Mouse (Mus musculus) hindbrain, embryonic 13.5 days (tissue): ENCODE results near the gene Gm17581. TPM values are rescaled to one million over a fixed set of nuclear protein-coding genes. Genes with fewer than 3 reads are reported as not detected.

Experiments
- ATAC-seq: fragments of 200-750 bp; cut with Nextera tagmentation; 2 replicates; pipeline ENCODE4 v1.8.0; 2017; ENCODE audit warnings: moderate TSS enrichment; ENCODE audit not compliant: low FRiP score
- H3K27ac ChIP-seq: fragments of 300-500 bp; sonication (generic); 2 replicates; pipeline ENCODE4 v1.5.1; 2015; ENCODE audit warnings: inconsistent platforms, mild to moderate bottlenecking, moderate library complexity
- H3K27me3 ChIP-seq: fragments of 300-500 bp; sonication (generic); 2 replicates; pipeline ENCODE4 v1.6.1; 2015; ENCODE audit warnings: mild to moderate bottlenecking, inconsistent platforms
- H3K36me3 ChIP-seq: fragments of 300-500 bp; sonication (generic); 2 replicates; pipeline ENCODE4 v1.6.1; 2015; ENCODE audit warnings: mild to moderate bottlenecking, inconsistent platforms
- H3K4me1 ChIP-seq: fragments of 300-500 bp; sonication (generic); replicated peaks from 2 replicates; pipeline ENCODE4 v1.6.1; 2015; ENCODE audit warnings: inconsistent platforms
- H3K4me2 ChIP-seq: fragments of 300-500 bp; sonication (generic); 2 replicates; pipeline ENCODE4 v1.6.1; 2015; ENCODE audit warnings: inconsistent platforms, mild to moderate bottlenecking, moderate library complexity
- H3K4me3 ChIP-seq: fragments of 300-500 bp; sonication (generic); 2 replicates; pipeline ENCODE4 v1.5.1; 2015; ENCODE audit warnings: mild to moderate bottlenecking, inconsistent platforms
- H3K9ac ChIP-seq: fragments of 300-500 bp; sonication (generic); 2 replicates; pipeline ENCODE4 v1.6.1; 2015; ENCODE audit warnings: mild to moderate bottlenecking, inconsistent platforms
- H3K9me3 ChIP-seq: fragments of 300-500 bp; sonication (generic); 2 replicates; pipeline ENCODE4 v1.6.1; 2016; ENCODE audit warnings: inconsistent platforms
- WGBS: fragments of 180-500 bp; shearing (Covaris S2); methylation state at CpG from one replicate; pipeline ENCODE4 v1.1.7; 2015; 5-methylcytosine and 5-hydroxymethylcytosine counted together
- polyA plus RNA-seq: library from polyadenylated mRNA; unstranded; fragments of >200 nt; fragmentation: Nextera tagmentation; extraction: Ambion mirVana; gene quantifications from 2 replicates; pipeline ENCODE4 v1.2.1, GENCODE M21; 2015

The Gm17581 gene
- polyA plus RNA-seq, 1 experiment from 2014 or later, result not detected

DNA sequence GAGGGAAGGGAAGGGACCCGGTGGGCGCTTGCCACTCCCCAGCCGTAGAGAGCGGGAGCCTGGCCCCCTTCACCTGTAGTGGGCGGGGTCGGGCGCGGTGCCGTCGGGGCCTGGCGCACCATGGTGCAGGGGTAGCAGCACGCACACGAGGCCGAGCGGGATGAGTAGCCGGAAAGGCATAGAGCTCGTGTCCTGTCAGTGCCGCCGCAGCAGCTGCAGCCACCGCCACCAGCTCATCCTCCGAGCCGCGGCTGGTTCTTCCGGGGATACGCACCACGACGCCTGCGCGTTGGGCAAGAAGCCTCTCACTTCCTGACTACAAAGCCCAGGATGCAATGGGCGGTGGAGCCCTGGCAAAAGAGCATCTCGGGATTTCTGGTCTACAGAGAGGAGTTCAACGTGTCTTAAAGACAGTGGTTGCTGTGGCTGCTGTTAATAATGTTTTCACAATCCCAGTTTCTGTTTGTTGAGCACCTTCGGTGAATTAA, 6.5 kb downstream of the Gm17581 start, which contains the start of gene Edem2:
Edem2 (minus strand) TSS at position 318 of the 488 bp plus-strand sequence.
- H3K9ac ChIP-seq, result peak within 1 kb of the TSS; percentile 93

GRCm38 (mm10) chr2:155728742-155729141, 6.9 kb downstream of the Gm17581 start:
- Histone ChIP-seq H3K27me3 (0 out of 2 replicates have a peak, but pooled peaks cover 5% of the 10 kb centered on the region), H3K4me2 (peak overlapping the region; percentile 98), H3K9ac (peak overlapping the region; percentile 93), H3K4me3 (peak overlapping the region; percentile 92), H3K4me1 (peaks cover 14% of the 10 kb centered on the region), H3K36me3 (peaks cover 29% of the 10 kb centered on the region), H3K9me3 (no peaks in the 10 kb centered on the region), H3K27ac (peak overlapping the region; percentile 84)
- ATAC-seq, result peak; percentile 53
- WGBS, result 4% methylated on average over 15 of the region's 15 CpGs

More for the DNA sequence above, 6.5 kb downstream of the Gm17581 start, which contains the start of gene Edem2:
- peak within 1 kb of the TSS; percentile 92 for H3K4me3 ChIP-seq
- peak within 1 kb of the TSS; percentile 98 for H3K4me2 ChIP-seq
- H3K36me3 ChIP-seq, result peaks cover 25% of the 10 kb centered on the region
- peak within 1 kb of the TSS; percentile 84 for H3K27ac ChIP-seq
- H3K4me1 ChIP-seq, result peaks cover 14% of the 10 kb centered on the region
- WGBS, result under 1% methylated on average over 33 of the region's 33 CpGs
- H3K27me3 ChIP-seq, result 0 out of 2 replicates have a peak, but pooled peaks cover 5% of the 10 kb centered on the region
- peak; percentile 95 for ATAC-seq
- no peaks in the 10 kb centered on the region for H3K9me3 ChIP-seq

- no peaks in the 10 kb centered on the region for H3K9me3 ChIP-seq
- peak overlapping the region; percentile 98 for H3K4me2 ChIP-seq
- peaks cover 37% of the 10 kb centered on the region for H3K36me3 ChIP-seq
- 0 out of 2 replicates have a peak, but pooled peaks cover 5% of the 10 kb centered on the region for H3K27me3 ChIP-seq
- no peak for ATAC-seq
- 85% methylated on average over 7 of the region's 7 CpGs for WGBS
- peaks cover 14% of the 10 kb centered on the region for H3K4me1 ChIP-seq
- no peak overlapping the region for H3K27ac ChIP-seq
- no peak overlapping the region; the same call in 1 of the 2 replicates for H3K9ac ChIP-seq
- H3K4me3 ChIP-seq, result peak overlapping the region; percentile 92
Measured at GRCm38 (mm10) chr2:155727764-155728395, 7.8 kb downstream of the Gm17581 start.

DNA sequence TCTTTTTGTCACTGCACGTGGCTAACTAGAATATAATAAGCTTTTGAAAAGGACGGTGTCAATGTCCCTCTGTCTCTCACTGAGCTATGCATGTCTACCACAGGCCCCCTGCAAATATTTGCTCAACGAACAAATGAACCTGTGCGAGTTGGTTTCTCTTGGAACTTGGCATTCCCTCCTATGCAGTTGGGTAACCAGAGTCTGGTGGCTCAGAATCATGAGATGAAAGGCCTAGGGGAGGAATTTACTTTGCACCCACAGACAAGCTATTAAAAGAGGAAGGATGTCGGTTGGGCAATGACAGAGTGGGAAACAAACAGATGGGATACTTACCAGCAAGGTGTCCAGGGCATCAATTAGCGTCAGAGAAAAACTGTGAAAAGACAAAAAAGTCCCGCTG, 9.4 kb downstream of the Gm17581 start:
- WGBS, result 85% methylated on average over 7 of the region's 7 CpGs
- no peaks in the 10 kb centered on the region for H3K9me3 ChIP-seq
- H3K4me3 ChIP-seq, result no peak overlapping the region
- H3K27me3 ChIP-seq, result no peaks in the 10 kb centered on the region
- ATAC-seq, result no peak
- H3K36me3 ChIP-seq, result peaks cover 53% of the 10 kb centered on the region
- no peak overlapping the region for H3K9ac ChIP-seq
- peaks cover 14% of the 10 kb centered on the region for H3K4me1 ChIP-seq
- H3K4me2 ChIP-seq, result no peak overlapping the region
- no peak overlapping the region for H3K27ac ChIP-seq

DNA sequence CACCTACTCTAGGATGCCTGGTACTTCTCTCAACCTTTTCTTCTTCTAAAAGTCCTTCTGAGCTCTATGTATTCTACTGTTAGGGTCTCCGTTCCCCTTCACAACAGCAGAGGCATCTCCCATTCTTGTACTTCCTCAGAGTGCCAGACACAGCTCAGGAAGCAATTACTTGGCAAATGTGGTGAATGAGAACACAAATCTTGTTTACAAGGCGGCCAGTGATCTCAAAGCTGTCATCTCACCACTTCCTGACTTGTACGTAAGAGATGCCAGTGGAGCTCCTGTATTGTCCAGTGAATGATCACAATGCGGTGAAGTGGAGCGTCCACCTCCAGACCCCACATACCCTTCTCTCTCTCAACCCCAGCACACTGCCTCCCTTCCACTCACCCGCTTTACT, 11.1 kb downstream of the Gm17581 start:
- Histone ChIP-seq H3K27ac (no peak overlapping the region), H3K4me1 (peaks cover 14% of the 10 kb centered on the region), H3K9me3 (no peaks in the 10 kb centered on the region), H3K4me2 (no peak overlapping the region), H3K4me3 (no peak overlapping the region), H3K36me3 (peaks cover 68% of the 10 kb centered on the region), H3K27me3 (no peaks in the 10 kb centered on the region), H3K9ac (no peak overlapping the region)
- 93% methylated on average over 6 of the region's 6 CpGs for WGBS
- no peak for ATAC-seq

DNA sequence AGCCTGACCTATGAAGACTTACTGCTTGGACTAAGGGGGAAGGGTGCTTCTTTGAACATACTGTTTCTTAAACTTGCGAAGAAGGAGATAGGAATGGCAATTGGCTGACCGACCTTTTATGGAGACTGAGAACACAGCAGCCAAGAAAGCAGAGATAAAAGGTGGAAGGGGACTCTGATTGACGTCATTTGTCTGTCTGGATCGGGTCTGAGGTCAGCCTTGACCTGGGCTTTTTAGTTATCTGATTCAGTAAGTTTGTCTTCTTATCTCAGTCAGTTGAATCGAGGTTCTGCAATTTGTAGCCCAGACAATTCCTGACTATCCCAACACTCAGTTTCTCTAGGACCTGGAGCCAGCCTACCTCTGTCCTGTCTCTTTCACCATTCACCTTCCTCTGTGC, 11.6 kb downstream of the Gm17581 start:
- no peaks in the 10 kb centered on the region for H3K9me3 ChIP-seq
- no peak for ATAC-seq
- peaks cover 73% of the 10 kb centered on the region for H3K36me3 ChIP-seq
- H3K4me3 ChIP-seq, result no peak overlapping the region
- H3K4me2 ChIP-seq, result no peak overlapping the region
- no peaks in the 10 kb centered on the region for H3K27me3 ChIP-seq
- WGBS, result 84% methylated on average over 5 of the region's 5 CpGs
- no peak overlapping the region for H3K27ac ChIP-seq
- H3K4me1 ChIP-seq, result peaks cover 14% of the 10 kb centered on the region
- H3K9ac ChIP-seq, result no peak overlapping the region

GRCm38 (mm10) chr2:155720585-155720984, 15.1 kb downstream of the Gm17581 start:
- Histone ChIP-seq H3K9ac (no peak overlapping the region), H3K27me3 (no peaks in the 10 kb centered on the region), H3K9me3 (no peaks in the 10 kb centered on the region), H3K36me3 (peaks cover 91% of the 10 kb centered on the region), H3K4me2 (no peak overlapping the region), H3K4me1 (no peaks in the 10 kb centered on the region), H3K4me3 (no peak overlapping the region), H3K27ac (no peak overlapping the region)
- no peak for ATAC-seq
- 94% methylated on average over 5 of the region's 5 CpGs for WGBS

GRCm38 (mm10) chr2:155717082-155717990, 18.3 kb downstream of the Gm17581 start:
- H3K27me3 ChIP-seq, result no peaks in the 10 kb centered on the region
- H3K4me2 ChIP-seq, result no peak overlapping the region
- H3K27ac ChIP-seq, result no peak overlapping the region
- WGBS, result 86% methylated on average over 12 of the region's 12 CpGs
- H3K9me3 ChIP-seq, result no peaks in the 10 kb centered on the region
- H3K4me1 ChIP-seq, result no peaks in the 10 kb centered on the region
- peaks cover 94% of the 10 kb centered on the region for H3K36me3 ChIP-seq
- no peak overlapping the region for H3K9ac ChIP-seq
- no peak overlapping the region for H3K4me3 ChIP-seq
- ATAC-seq, result no peak

DNA sequence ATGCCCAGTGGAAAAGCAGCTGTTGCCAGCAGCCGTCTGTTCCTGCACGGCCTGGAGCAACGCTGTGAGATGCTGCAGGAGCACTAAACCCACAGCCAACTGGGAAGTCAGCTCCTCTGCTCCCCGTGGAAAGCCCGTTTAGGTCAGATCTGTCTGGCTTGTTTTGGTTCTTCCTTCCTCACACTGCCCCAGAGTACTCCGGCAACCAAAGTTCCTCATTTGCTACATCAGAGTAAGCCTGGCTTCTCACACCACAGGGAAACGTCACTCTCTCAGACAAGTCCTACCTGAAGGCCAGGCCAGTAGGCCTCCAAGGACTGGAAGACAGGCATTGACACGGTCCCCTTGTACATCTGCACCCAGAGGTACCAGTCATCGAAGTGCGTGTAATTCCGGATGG, 25.1 kb downstream of the Gm17581 start:
- H3K9ac ChIP-seq, result no peak overlapping the region
- H3K36me3 ChIP-seq, result peaks cover 93% of the 10 kb centered on the region
- H3K9me3 ChIP-seq, result no peaks in the 10 kb centered on the region
- H3K27me3 ChIP-seq, result no peaks in the 10 kb centered on the region
- no peak overlapping the region for H3K4me2 ChIP-seq
- 89% methylated on average over 11 of the region's 11 CpGs for WGBS
- peaks cover 4% of the 10 kb centered on the region; the same call in 1 of the 2 replicates for H3K4me1 ChIP-seq
- ATAC-seq, result no peak
- H3K27ac ChIP-seq, result no peak overlapping the region
- no peak overlapping the region for H3K4me3 ChIP-seq

DNA sequence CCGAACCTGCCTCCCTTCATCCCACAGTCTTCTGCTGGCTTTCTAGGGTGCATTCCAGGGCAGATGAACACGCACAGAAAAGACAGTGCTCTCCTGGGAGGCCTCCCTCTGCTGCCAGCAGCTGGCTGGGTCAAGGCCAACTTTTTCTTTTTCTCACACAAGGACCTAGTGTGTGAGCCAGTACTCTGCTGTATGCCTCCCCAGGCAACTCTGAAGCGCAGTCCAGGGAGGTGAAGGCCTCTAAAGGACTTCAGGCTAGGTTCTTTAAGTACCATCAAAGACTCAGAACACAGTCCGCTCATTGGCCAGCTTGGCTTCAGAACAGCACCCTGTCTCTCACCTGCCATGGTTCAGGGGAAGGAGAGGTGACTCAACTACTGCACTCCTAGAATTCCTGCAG, 28.4 kb downstream of the Gm17581 start:
- no peak overlapping the region for H3K27ac ChIP-seq
- WGBS, result 76% methylated on average over 4 of the region's 4 CpGs
- no peak for ATAC-seq
- no peak overlapping the region for H3K9ac ChIP-seq
- no peaks in the 10 kb centered on the region for H3K27me3 ChIP-seq
- no peaks in the 10 kb centered on the region for H3K9me3 ChIP-seq
- H3K4me1 ChIP-seq, result peaks cover 4% of the 10 kb centered on the region; the same call in 1 of the 2 replicates
- no peak overlapping the region for H3K4me2 ChIP-seq
- peaks cover 90% of the 10 kb centered on the region for H3K36me3 ChIP-seq
- H3K4me3 ChIP-seq, result no peak overlapping the region

DNA sequence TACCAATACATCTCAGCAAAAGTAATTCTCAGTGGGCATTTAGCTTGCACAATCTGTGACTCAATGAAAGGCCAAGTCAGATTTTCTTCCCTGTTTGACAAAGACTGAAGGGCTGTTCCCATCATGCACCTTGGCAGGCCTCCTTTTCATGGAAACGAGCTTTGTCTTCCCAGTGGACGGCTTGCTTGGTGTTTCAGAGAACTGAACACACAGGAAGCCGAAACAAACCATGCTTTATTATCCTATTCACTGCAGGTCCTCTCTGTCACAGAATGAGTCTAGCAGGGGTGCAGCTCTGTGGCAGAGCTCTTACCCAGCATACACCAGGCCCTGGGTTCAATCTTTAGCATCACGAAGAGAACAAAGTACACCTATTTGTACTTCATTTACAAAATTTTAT, 32.0 kb downstream of the Gm17581 start:
- no peak overlapping the region for H3K4me3 ChIP-seq
- peaks cover 4% of the 10 kb centered on the region; the same call in 1 of the 2 replicates for H3K4me1 ChIP-seq
- ATAC-seq, result no peak
- H3K9ac ChIP-seq, result no peak overlapping the region
- H3K9me3 ChIP-seq, result no peaks in the 10 kb centered on the region
- H3K4me2 ChIP-seq, result no peak overlapping the region
- no peak overlapping the region for H3K27ac ChIP-seq
- H3K36me3 ChIP-seq, result peaks cover 74% of the 10 kb centered on the region
- H3K27me3 ChIP-seq, result no peaks in the 10 kb centered on the region
- WGBS, result 11% methylated on average over 4 of the region's 4 CpGs

- WGBS, result 91% methylated on average over 19 of the region's 19 CpGs
- no peaks in the 10 kb centered on the region for H3K4me1 ChIP-seq
- H3K27ac ChIP-seq, result no peak overlapping the region
- peaks cover 57% of the 10 kb centered on the region for H3K36me3 ChIP-seq
- ATAC-seq, result no peak
- no peaks in the 10 kb centered on the region for H3K27me3 ChIP-seq
- no peak overlapping the region for H3K9ac ChIP-seq
- H3K9me3 ChIP-seq, result no peaks in the 10 kb centered on the region
- no peak overlapping the region for H3K4me3 ChIP-seq
- no peak overlapping the region for H3K4me2 ChIP-seq
Measured at GRCm38 (mm10) chr2:155701399-155701919, 34.2 kb downstream of the Gm17581 start.
